Mouse (Mus musculus): ENCODE measurements around the gene Lix1l.

- TF ChIP-seq CTCF (IDR thresholded peaks at IDR 0.05; ENCODE audit: low read depth) (no peak), EP300 (IDR thresholded peaks at IDR 0.05; ENCODE audit: low read depth) (no peak)
Observed at GRCm38 (mm10) chr3:96556651-96557635, 44.0 kb upstream of the Lix1l start.
